15 mouse cellular contexts compared by ENCODE assay signal in genomic region chr1:35810571-35811342, GRCm38 (mm10).
DNase-seq lines count a peak whose midpoint lies in the region; ATAC-seq and TF ChIP-seq lines count a peak whose summit lies in the region.
"Had no signal": no experiment of that assay in that cellular context is flagged by ENCODE, and none has a peak within 500 bp of the region (broad histone marks: within the 10 kb centered on the region; RNA-seq: fewer than 3 reads in every experiment).

No protein-coding gene starts in this region.

- H3K36me3 ChIP-seq in hindbrain, embryonic 14.5 days (replicated peaks; ENCODE audit: control insufficient read depth, insufficient read depth): no peaks in the 10 kb centered on the region
- H3K36me3 ChIP-seq in hindbrain, embryonic 12.5 days: no peaks in the 10 kb centered on the region
- no peaks in the 10 kb centered on the region for H3K36me3 ChIP-seq in CH12.LX (replicated peaks in 1 of 2; ENCODE audit: control insufficient read depth in 1 of 2, insufficient read depth in 1 of 2, low read length in 1 of 2)
- H3K36me3 ChIP-seq in neural tube, embryonic 11.5 days (ENCODE audit: control insufficient read depth, insufficient read depth, low read length): no peaks in the 10 kb centered on the region
- H3K36me3 ChIP-seq: limb, embryonic 10.5 days; midbrain, embryonic 10.5 days had no signal

- H3K79me2 ChIP-seq in CH12.LX (replicated peaks; ENCODE audit: control insufficient read depth, extremely low read depth, insufficient read depth, poor library complexity, severe bottlenecking): no peaks in the 10 kb centered on the region

- 0 out of 2 replicates have a peak, but pooled peaks have one; percentile 2 for ATAC-seq in hindbrain, embryonic 14.5 days (ENCODE audit: low FRiP score)
- ATAC-seq in hindbrain, embryonic 12.5 days (ENCODE audit: low FRiP score): no peak
- peak; percentile 54; the same call in 1 of the 2 replicates for ATAC-seq in neural tube, embryonic 11.5 days (ENCODE audit: insufficient read depth, low FRiP score, low TSS enrichment)
- ATAC-seq: activated CD4-positive, CD25-positive, alpha-beta regulatory T cell, adult 4 months; Patski had no signal

- no peak overlapping the region for H3K27ac ChIP-seq in hindbrain, embryonic 14.5 days
- H3K27ac ChIP-seq in hindbrain, embryonic 12.5 days: no peak overlapping the region
- H3K27ac ChIP-seq in CH12.LX (ENCODE audit: insufficient read depth, low read depth): no peak overlapping the region
- H3K27ac ChIP-seq in neural tube, embryonic 11.5 days (ENCODE audit: low read depth, low read length): no peak overlapping the region
- H3K27ac ChIP-seq: limb, embryonic 10.5 days; liver, embryonic 14.5 days had no signal

- 63% methylated on average over 8 of the region's 8 CpGs for WGBS in hindbrain, embryonic 14.5 days
- WGBS in hindbrain, embryonic 12.5 days: 69% methylated on average over 8 of the region's 8 CpGs
- WGBS in neural tube, embryonic 11.5 days: 39% methylated on average over 8 of the region's 8 CpGs

- TF ChIP-seq POLR2A in CH12.LX (IDR thresholded peaks at IDR 0.05; ENCODE audit: low read depth, low read length): no peak

- no peaks in the 10 kb centered on the region for H3K27me3 ChIP-seq in hindbrain, embryonic 14.5 days (ENCODE audit: control insufficient read depth, insufficient read depth, low read length)
- H3K27me3 ChIP-seq in hindbrain, embryonic 12.5 days: no peaks in the 10 kb centered on the region
- no peaks in the 10 kb centered on the region for H3K27me3 ChIP-seq in CH12.LX (replicated peaks)
- no peaks in the 10 kb centered on the region for H3K27me3 ChIP-seq in neural tube, embryonic 11.5 days (ENCODE audit: control insufficient read depth, insufficient read depth, low read length)
- H3K27me3 ChIP-seq: Patski had no signal

- H3K4me1 ChIP-seq in hindbrain, embryonic 14.5 days (replicated peaks; ENCODE audit: control insufficient read depth, insufficient read depth, low read length): peaks cover 2% of the 10 kb centered on the region
- H3K4me1 ChIP-seq in hindbrain, embryonic 12.5 days: peaks cover 12% of the 10 kb centered on the region
- peaks cover 20 to 37% of the 10 kb centered on the region in 2 experiments for H3K4me1 ChIP-seq in CH12.LX (ENCODE audit: control insufficient read depth in 1 of 2, insufficient read depth in 2 of 2)
- H3K4me1 ChIP-seq in neural tube, embryonic 11.5 days (ENCODE audit: control insufficient read depth, insufficient read depth, low read length): peaks cover 6% of the 10 kb centered on the region

- in situ Hi-C loops in CH12.LX (cut with MboI; ENCODE audit: low pct_ligation_motif_present, low pct_unique_long_range_greater_than_20kb, low sequenced_read_pairs): no loop called here

- no peak for DNase-seq in hindbrain, embryonic 14.5 days (ENCODE audit: low spot score)
- peak; percentile 44 for DNase-seq in CH12.LX (ENCODE audit: extremely low read depth)
- peak; percentile 37 for DNase-seq in embryo, embryonic 11 days
- DNase-seq in neural tube, embryonic 11.5 days (ENCODE audit: low spot score): no peak
- DNase-seq in thymus, postnatal 36 days: no peak
- DNase-seq in kidney, adult 18-20 months: no peak
- DNase-seq: adrenal gland, postnatal 14 days; gastrocnemius, postnatal 10 days; lung, postnatal 10 days had no signal

- dilution Hi-C loops in CH12.LX (cut with MboI; ENCODE audit: extremely low pct_ligation_motif_present, extremely low pct_unique_long_range_greater_than_20kb, low sequenced_read_pairs): no loop called here

- no peak for TF ChIP-seq CTCF in CH12.LX (conservative IDR thresholded peaks at IDR 0.05 in 1 of 2, IDR thresholded peaks at IDR 0.05 in 1 of 2; ENCODE audit: low read depth in 2 of 2, low read length in 2 of 2)

- H3K4me3 ChIP-seq in hindbrain, embryonic 14.5 days (replicated peaks; ENCODE audit: low read length): no peak overlapping the region
- H3K4me3 ChIP-seq in hindbrain, embryonic 12.5 days: no peak overlapping the region
- no peak overlapping the region for H3K4me3 ChIP-seq in CH12.LX (replicated peaks in 1 of 3; ENCODE audit: low read depth in 2 of 3, low read length in 2 of 3, poor library complexity in 1 of 3)
- no peak overlapping the region for H3K4me3 ChIP-seq in neural tube, embryonic 11.5 days (ENCODE audit: low read depth, low read length)
- H3K4me3 ChIP-seq: limb, embryonic 10.5 days; midbrain, embryonic 10.5 days had no signal

- TF ChIP-seq RAD21 in CH12.LX (IDR thresholded peaks at IDR 0.05; ENCODE audit: low read depth, low read length): no peak

- no peaks in the 10 kb centered on the region for H3K9me3 ChIP-seq in hindbrain, embryonic 14.5 days (ENCODE audit: control insufficient read depth, low read length)
- no peaks in the 10 kb centered on the region for H3K9me3 ChIP-seq in hindbrain, embryonic 12.5 days (replicated peaks)
- no peaks in the 10 kb centered on the region for H3K9me3 ChIP-seq in CH12.LX (replicated peaks; ENCODE audit: low read length)
- no peaks in the 10 kb centered on the region for H3K9me3 ChIP-seq in neural tube, embryonic 11.5 days (ENCODE audit: control insufficient read depth, low read length)
- H3K9me3 ChIP-seq: limb, embryonic 10.5 days; midbrain, embryonic 10.5 days had no signal

- peak; percentile 93 for TF ChIP-seq EP300 in CH12.LX (IDR thresholded peaks at IDR 0.05; ENCODE audit: low read length)

- H3K9ac ChIP-seq in hindbrain, embryonic 14.5 days: no peak overlapping the region
- no peak overlapping the region for H3K9ac ChIP-seq in hindbrain, embryonic 12.5 days
- H3K9ac ChIP-seq in CH12.LX (ENCODE audit: insufficient read depth, low read depth): no peak overlapping the region
- no peak overlapping the region for H3K9ac ChIP-seq in neural tube, embryonic 11.5 days (ENCODE audit: low read length)
- H3K9ac ChIP-seq: liver, embryonic 14.5 days had no signal

- no peak overlapping the region for H3K4me2 ChIP-seq in hindbrain, embryonic 14.5 days (replicated peaks)
- H3K4me2 ChIP-seq in hindbrain, embryonic 12.5 days (replicated peaks): no peak overlapping the region
- H3K4me2 ChIP-seq in CH12.LX (ENCODE audit: insufficient read depth, low read depth, poor library complexity, severe bottlenecking): 0 out of 2 replicates have a peak overlapping the region, but pooled peaks have one; percentile 18
- H3K4me2 ChIP-seq in neural tube, embryonic 11.5 days (ENCODE audit: low read depth): no peak overlapping the region

TF ChIP-seq in CH12.LX, 34 proteins besides CTCF, POLR2A, EP300 and RAD21:
- TF ChIP-seq TCF12 (IDR thresholded peaks at IDR 0.05; ENCODE audit: low read depth, low read length) (peak; percentile 68; the same call in 1 of the 2 replicates), E2F4 (IDR thresholded peaks at IDR 0.05; ENCODE audit: insufficient replicate concordance, low read depth, low read length) (no peak), ELF1 (IDR thresholded peaks at IDR 0.05; ENCODE audit: low read depth, low read length) (no peak), MAX (IDR thresholded peaks at IDR 0.05; ENCODE audit: low read length) (0 out of 2 replicates have a peak, but pooled peaks have one; percentile 5), ETS1 (conservative IDR thresholded peaks at IDR 0.05; ENCODE audit: low read depth, low read length) (peak; percentile 42; the same call in 1 of the 2 replicates), HCFC1 (IDR thresholded peaks at IDR 0.05; ENCODE audit: low read depth, low read length) (no peak), ZC3H11A (IDR thresholded peaks at IDR 0.05; ENCODE audit: low read depth, low read length) (no peak), RCOR1 (conservative IDR thresholded peaks at IDR 0.05; ENCODE audit: low read depth, low read length) (0 out of 2 replicates have a peak, but pooled peaks have one; percentile 50), MEF2A (IDR thresholded peaks at IDR 0.05; ENCODE audit: borderline replicate concordance, low read depth, low read length) (no peak), MXI1 (IDR thresholded peaks at IDR 0.05; ENCODE audit: low read depth, low read length) (no peak), ZMIZ1 (IDR thresholded peaks at IDR 0.05; ENCODE audit: low read depth, low read length) (no peak), KAT2A (IDR thresholded peaks at IDR 0.05; ENCODE audit: insufficient replicate concordance, low read length) (no peak), UBTF (IDR thresholded peaks at IDR 0.05; ENCODE audit: low read depth, low read length) (no peak), MAFK (IDR thresholded peaks at IDR 0.05; ENCODE audit: insufficient replicate concordance, low read length) (no peak), USF2 (conservative IDR thresholded peaks at IDR 0.05; ENCODE audit: low read depth, low read length) (no peak), NELFE (IDR thresholded peaks at IDR 0.05; ENCODE audit: low read depth, low read length) (no peak), USF1 (IDR thresholded peaks at IDR 0.05; ENCODE audit: low read depth, low read length) (no peak), IRF4 (IDR thresholded peaks at IDR 0.05; ENCODE audit: low read depth, low read length) (peak; percentile 92), PAX5 (IDR thresholded peaks at IDR 0.05; ENCODE audit: low read length) (no peak), ZNF384 (IDR thresholded peaks at IDR 0.05; ENCODE audit: low read depth, low read length) (no peak), ZKSCAN1 (IDR thresholded peaks at IDR 0.05; ENCODE audit: borderline replicate concordance, low read depth, low read length) (no peak), TBP (conservative IDR thresholded peaks at IDR 0.05; ENCODE audit: low read depth, low read length) (no peak), POLR2AphosphoS2 (IDR thresholded peaks at IDR 0.05; ENCODE audit: low read depth, low read length) (no peak), JUN (IDR thresholded peaks at IDR 0.05; ENCODE audit: insufficient read depth, low read depth, low read length) (no peak), NRF1 (IDR thresholded peaks at IDR 0.05; ENCODE audit: low read depth, low read length) (no peak), CHD2 (IDR thresholded peaks at IDR 0.05; ENCODE audit: low read length) (no peak; the same call in 1 of the 2 replicates), MYC (IDR thresholded peaks at IDR 0.05; ENCODE audit: low read depth, low read length) (peak; percentile 30; the same call in 1 of the 2 replicates), GABPA (IDR thresholded peaks at IDR 0.05; ENCODE audit: insufficient replicate concordance, low read depth, low read length) (no peak), JUND (conservative IDR thresholded peaks at IDR 0.05; ENCODE audit: low read depth, low read length) (no peak), SMC3 (IDR thresholded peaks at IDR 0.05; ENCODE audit: low read depth, low read length) (no peak; the same call in 1 of the 2 replicates), SIN3A (IDR thresholded peaks at IDR 0.05; ENCODE audit: low read length) (no peak), CHD1 (IDR thresholded peaks at IDR 0.05; ENCODE audit: low read depth, low read length) (no peak), BHLHE40 (IDR thresholded peaks at IDR 0.05; ENCODE audit: low read depth, low read length) (0 out of 2 replicates have a peak, but pooled peaks have one; percentile 24), MAZ (IDR thresholded peaks at IDR 0.05; ENCODE audit: low read depth, low read length) (no peak)
TF ChIP-seq in CH12.LX: peak in this region for 7.

Comparison
In these comparisons a context has a peak if more than half of its experiments do, and no peak if none do; other contexts are left out.
1. DNase-seq: peak in CH12.LX (single experiment) and embryo, embryonic 11 days (single experiment); none in hindbrain, embryonic 14.5 days (single experiment), neural tube, embryonic 11.5 days (single experiment), thymus, postnatal 36 days (0 of 2) and kidney, adult 18-20 months (single experiment).